Mouse (Mus musculus): Measurements from ENCODE around the gene Pip4k2b. TPM values are rescaled to one million over a fixed set of nuclear protein-coding genes. Genes with fewer than 3 reads are reported as not detected.

Pip4k2b gene
- polyA plus RNA-seq, 2 experiments, result 0.56 to 5.0 TPM

- DNase-seq (ENCODE audit: low read depth in 3 of 3, low spot score in 3 of 3) (no peak), ATAC-seq (ENCODE audit: insufficient read depth) (no peak)
- no peak overlapping the region for H3K27ac ChIP-seq
- H3K36me3 ChIP-seq (replicated peaks; ENCODE audit: control insufficient read depth, insufficient read depth, low read depth), result peaks cover 7% of the 10 kb centered on the region
- 5% methylated on average over 9 of the region's 9 CpGs for WGBS (ENCODE audit: insufficient replicate concordance)
- no peaks in the 10 kb centered on the region for H3K9me3 ChIP-seq (ENCODE audit: control insufficient read depth, low read length)
- H3K4me3 ChIP-seq (ENCODE audit: insufficient read depth in 1 of 2, low read depth in 2 of 2, low read length in 2 of 2), result peak overlapping the region; percentile 71 to 77
- peak overlapping the region; percentile 91 for H3K4me2 ChIP-seq (ENCODE audit: low read depth)
- H3K27me3 ChIP-seq (ENCODE audit: control insufficient read depth, insufficient read depth, low read length), result no peaks in the 10 kb centered on the region
- peak overlapping the region; percentile 80 for H3K9ac ChIP-seq (replicated peaks)
- peaks cover 6 to 20% of the 10 kb centered on the region in 2 experiments; a peak in 3 of 4 replicates for H3K4me1 ChIP-seq (replicated peaks; ENCODE audit: control insufficient read depth in 2 of 2, insufficient read depth in 2 of 2, low read length in 1 of 2)
- TF ChIP-seq CTCF (IDR thresholded peaks at IDR 0.05; ENCODE audit: low read depth) (no peak), EP300 (IDR thresholded peaks at IDR 0.05; ENCODE audit: low read depth) (no peak)
These were observed 1.1 kb downstream of the Pip4k2b start for GRCm38 (mm10) chr11:97743423-97743822.

DNA sequence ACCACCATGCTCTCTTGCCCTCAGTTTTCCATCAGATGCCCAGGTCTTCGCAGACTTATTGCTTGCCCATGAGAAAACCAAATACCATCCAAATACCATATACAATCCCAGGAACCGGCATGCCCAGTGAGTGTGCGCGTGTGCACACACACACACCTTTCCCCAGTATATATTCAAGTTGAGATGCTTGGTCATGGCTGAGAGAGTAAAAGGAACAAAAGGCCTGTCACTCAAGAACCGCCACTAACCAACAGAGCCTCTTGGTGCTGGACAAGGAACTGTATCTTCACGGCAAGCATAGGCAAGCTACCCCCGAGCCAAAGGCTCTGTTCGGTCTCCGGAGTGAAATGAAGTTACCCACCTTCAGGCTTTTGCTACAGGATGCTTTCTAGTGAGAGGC lies 1.9 kb downstream of the Pip4k2b start:
- H3K27ac ChIP-seq, result no peak overlapping the region
- no peak for TF ChIP-seq CTCF (IDR thresholded peaks at IDR 0.05; ENCODE audit: low read depth)
- H3K9me3 ChIP-seq (ENCODE audit: control insufficient read depth, low read length), result no peaks in the 10 kb centered on the region
- peaks cover 7% of the 10 kb centered on the region for H3K36me3 ChIP-seq (replicated peaks; ENCODE audit: control insufficient read depth, insufficient read depth, low read depth)
- 67% methylated on average over 9 of the region's 9 CpGs for WGBS (ENCODE audit: insufficient replicate concordance)
- H3K4me1 ChIP-seq (replicated peaks; ENCODE audit: control insufficient read depth in 2 of 2, insufficient read depth in 2 of 2, low read length in 1 of 2), result peaks cover 6 to 20% of the 10 kb centered on the region in 2 experiments; a peak in 3 of 4 replicates
- peak overlapping the region; percentile 91; the same call in 1 of the 2 replicates for H3K4me2 ChIP-seq (ENCODE audit: low read depth)
- H3K4me3 ChIP-seq (ENCODE audit: insufficient read depth in 1 of 2, low read depth in 2 of 2, low read length in 2 of 2), result no peak overlapping the region; a peak in 1 of 4 replicates
- no peaks in the 10 kb centered on the region for H3K27me3 ChIP-seq (ENCODE audit: control insufficient read depth, insufficient read depth, low read length)
- DNase-seq (ENCODE audit: low read depth in 3 of 3, low spot score in 3 of 3) (no peak), ATAC-seq (ENCODE audit: insufficient read depth) (no peak)
- H3K9ac ChIP-seq (replicated peaks), result no peak overlapping the region

DNA sequence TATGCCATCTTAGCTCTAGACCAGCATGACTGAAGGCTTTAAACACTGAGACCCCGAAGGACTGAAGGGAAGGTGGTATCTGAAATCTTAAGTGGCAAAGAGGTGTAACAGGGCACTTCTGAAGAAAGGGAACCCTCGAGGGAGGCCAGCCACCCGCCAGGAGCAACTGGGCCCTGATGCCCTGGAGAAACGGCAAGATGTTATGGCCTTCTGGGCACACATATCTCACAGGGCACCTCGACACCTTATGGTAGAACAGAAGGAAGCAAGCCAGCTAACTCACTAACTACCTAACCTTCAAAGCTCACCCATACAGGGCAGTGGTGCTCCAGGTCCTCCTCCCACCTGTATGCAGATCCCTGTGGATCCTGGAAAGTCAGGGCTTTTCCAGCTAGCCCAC lies 2.3 kb downstream of the Pip4k2b start:
- DNase-seq (ENCODE audit: low read depth in 3 of 3, low spot score in 3 of 3), result no peak
- H3K9me3 ChIP-seq (ENCODE audit: control insufficient read depth, low read length), result no peaks in the 10 kb centered on the region
- H3K27me3 ChIP-seq (ENCODE audit: control insufficient read depth, insufficient read depth, low read length), result no peaks in the 10 kb centered on the region
- H3K4me2 ChIP-seq (ENCODE audit: low read depth), result no peak overlapping the region
- H3K4me1 ChIP-seq (replicated peaks; ENCODE audit: control insufficient read depth in 2 of 2, insufficient read depth in 2 of 2, low read length in 1 of 2), result peaks cover 6 to 20% of the 10 kb centered on the region in 2 experiments; a peak in 3 of 4 replicates
- 66% methylated on average over 5 of the region's 5 CpGs for WGBS (ENCODE audit: insufficient replicate concordance)
- TF ChIP-seq EP300 (IDR thresholded peaks at IDR 0.05; ENCODE audit: low read depth), result no peak
- TF ChIP-seq CTCF (IDR thresholded peaks at IDR 0.05; ENCODE audit: low read depth), result no peak
- no peak overlapping the region for H3K4me3 ChIP-seq (ENCODE audit: insufficient read depth in 1 of 2, low read depth in 2 of 2, low read length in 2 of 2)
- no peak overlapping the region for H3K27ac ChIP-seq
- no peak for ATAC-seq (ENCODE audit: insufficient read depth)
- H3K36me3 ChIP-seq (replicated peaks; ENCODE audit: control insufficient read depth, insufficient read depth, low read depth), result peaks cover 4% of the 10 kb centered on the region
- H3K9ac ChIP-seq (replicated peaks), result no peak overlapping the region

GRCm38 (mm10) chr11:97740190-97740589 lies 4.3 kb downstream of the Pip4k2b start:
- no peak overlapping the region for H3K9ac ChIP-seq (replicated peaks)
- no peak overlapping the region for H3K4me2 ChIP-seq (ENCODE audit: low read depth)
- peaks cover 6 to 16% of the 10 kb centered on the region in 2 experiments; a peak in 3 of 4 replicates for H3K4me1 ChIP-seq (replicated peaks; ENCODE audit: control insufficient read depth in 2 of 2, insufficient read depth in 2 of 2, low read length in 1 of 2)
- TF ChIP-seq CTCF (IDR thresholded peaks at IDR 0.05; ENCODE audit: low read depth), result no peak
- no peak for TF ChIP-seq EP300 (IDR thresholded peaks at IDR 0.05; ENCODE audit: low read depth)
- no peaks in the 10 kb centered on the region for H3K9me3 ChIP-seq (ENCODE audit: control insufficient read depth, low read length)
- ATAC-seq (ENCODE audit: insufficient read depth) (no peak), DNase-seq (ENCODE audit: low read depth in 3 of 3, low spot score in 3 of 3) (no peak)
- 41% methylated on average over 7 of the region's 7 CpGs for WGBS (ENCODE audit: insufficient replicate concordance)
- H3K27me3 ChIP-seq (ENCODE audit: control insufficient read depth, insufficient read depth, low read length), result no peaks in the 10 kb centered on the region
- no peak overlapping the region for H3K27ac ChIP-seq
- H3K36me3 ChIP-seq (replicated peaks; ENCODE audit: control insufficient read depth, insufficient read depth, low read depth), result no peaks in the 10 kb centered on the region
- H3K4me3 ChIP-seq (ENCODE audit: insufficient read depth in 1 of 2, low read depth in 2 of 2, low read length in 2 of 2), result no peak overlapping the region

DNA sequence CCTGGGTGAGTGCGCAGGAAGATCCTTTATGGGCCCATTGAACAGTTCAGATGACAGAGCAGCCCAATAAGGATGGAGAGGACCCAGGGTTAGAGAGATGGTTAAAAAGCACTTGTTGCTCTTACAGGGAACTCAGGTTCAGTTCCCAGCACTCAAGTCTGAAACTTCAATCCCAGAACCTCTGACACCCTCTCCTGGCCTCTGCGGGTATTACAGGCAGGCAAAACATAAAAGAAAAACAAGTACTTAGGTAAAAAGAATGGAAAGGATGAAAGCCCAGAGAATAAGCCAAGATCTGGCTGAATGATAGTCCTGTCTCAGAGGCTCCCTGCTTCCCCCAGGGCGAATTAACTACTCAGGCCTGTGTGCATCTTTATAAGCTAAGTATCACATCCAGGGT lies 5.3 kb downstream of the Pip4k2b start:
- WGBS (ENCODE audit: insufficient replicate concordance), result 84% methylated on average over 3 of the region's 3 CpGs

More for the DNA sequence above, 5.3 kb downstream of the Pip4k2b start:
- H3K27ac ChIP-seq, result no peak overlapping the region
- no peak overlapping the region for H3K4me2 ChIP-seq (ENCODE audit: low read depth)
- DNase-seq (ENCODE audit: low read depth in 3 of 3, low spot score in 3 of 3), result no peak
- H3K4me3 ChIP-seq (ENCODE audit: insufficient read depth in 1 of 2, low read depth in 2 of 2, low read length in 2 of 2), result no peak overlapping the region
- no peaks in the 10 kb centered on the region for H3K9me3 ChIP-seq (ENCODE audit: control insufficient read depth, low read length)
- no peak for ATAC-seq (ENCODE audit: insufficient read depth)
- no peak overlapping the region for H3K9ac ChIP-seq (replicated peaks)
- peak; percentile 36; the same call in 1 of the 2 replicates for TF ChIP-seq CTCF (IDR thresholded peaks at IDR 0.05; ENCODE audit: low read depth)
- no peak for TF ChIP-seq EP300 (IDR thresholded peaks at IDR 0.05; ENCODE audit: low read depth)
- no peaks in the 10 kb centered on the region for H3K27me3 ChIP-seq (ENCODE audit: control insufficient read depth, insufficient read depth, low read length)
- peaks cover 6 to 18% of the 10 kb centered on the region in 2 experiments; a peak in 3 of 4 replicates for H3K4me1 ChIP-seq (replicated peaks; ENCODE audit: control insufficient read depth in 2 of 2, insufficient read depth in 2 of 2, low read length in 1 of 2)
- H3K36me3 ChIP-seq (replicated peaks; ENCODE audit: control insufficient read depth, insufficient read depth, low read depth), result no peaks in the 10 kb centered on the region
